Mouse (Mus musculus) G1E (cell line): ENCODE data around the gene Rps15a.

Source experiments
- CTCF ChIP-seq: IDR thresholded peaks from 2 replicates; pipeline ENCODE4 v1.5.1; 2012; ENCODE audit warnings: low read depth, low read length, inconsistent platforms, mixed read lengths
- GATA1 ChIP-seq: IDR thresholded peaks from 2 replicates; pipeline ENCODE4 v1.6.1; 2012; ENCODE audit warnings: borderline replicate concordance, low read length, inconsistent platforms, mixed read lengths
- GATA2 ChIP-seq: IDR thresholded peaks from 2 replicates; pipeline ENCODE4 v1.6.1; 2012; ENCODE audit warnings: low read depth, low read length, inconsistent platforms, borderline replicate concordance
- TAL1 ChIP-seq: conservative IDR thresholded peaks from 2 replicates; pipeline ENCODE4 v1.6.1; 2012; ENCODE audit warnings: low read depth, low read length, inconsistent platforms, mixed read lengths

DNA sequence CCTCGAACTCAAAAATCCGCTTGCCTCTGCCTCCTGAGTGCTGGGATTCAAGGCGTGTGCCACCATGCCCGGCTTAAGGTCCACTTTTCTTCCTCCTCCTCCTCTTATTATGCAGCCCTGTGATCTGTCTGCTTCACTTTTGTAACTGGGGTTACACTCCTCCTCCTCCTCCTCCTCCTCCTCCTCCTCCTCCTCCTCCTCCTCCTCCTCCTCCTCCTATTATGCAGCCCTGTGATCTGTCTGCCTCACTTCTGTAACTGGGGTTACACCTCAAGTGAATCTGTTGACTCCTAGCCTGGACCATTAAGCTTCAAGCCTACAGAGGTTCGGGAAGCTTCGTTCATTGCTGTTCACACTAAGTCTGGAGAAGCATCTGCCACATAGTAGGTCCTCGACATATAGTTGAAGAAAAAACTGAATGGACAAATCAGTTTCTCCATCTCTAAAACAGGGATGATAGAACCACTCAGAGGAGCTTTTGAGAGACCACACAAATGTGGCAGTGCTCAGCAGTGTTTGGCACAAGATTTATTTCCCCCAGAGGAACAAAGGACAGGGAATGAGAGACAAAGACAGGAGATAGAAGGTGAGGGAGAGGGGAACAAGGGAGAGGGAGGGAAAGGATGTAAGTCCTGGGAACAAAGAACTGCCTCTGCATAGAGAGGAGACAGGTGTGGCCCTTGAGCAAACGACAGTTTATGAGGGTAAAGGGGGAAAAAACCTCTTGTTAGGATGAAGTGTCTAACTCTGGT lies 975 bp upstream of the Rps15a start:
- TF ChIP-seq CTCF = no peak
- TF ChIP-seq GATA1 = no peak
- TF ChIP-seq TAL1 = no peak
- TF ChIP-seq GATA2 = no peak
